Mouse (Mus musculus) lung, postnatal 25 days (tissue): ENCODE results near the gene Nek4.
A peak's percentile ranks its signal among the peaks of the same experiment; 100 is the strongest.

Experiments used
- DNase-seq: peaks from one replicate; pipeline ENCODE4 v3.0.0; 2022; ENCODE audit warnings: low spot score

The Nek4 gene

DNA sequence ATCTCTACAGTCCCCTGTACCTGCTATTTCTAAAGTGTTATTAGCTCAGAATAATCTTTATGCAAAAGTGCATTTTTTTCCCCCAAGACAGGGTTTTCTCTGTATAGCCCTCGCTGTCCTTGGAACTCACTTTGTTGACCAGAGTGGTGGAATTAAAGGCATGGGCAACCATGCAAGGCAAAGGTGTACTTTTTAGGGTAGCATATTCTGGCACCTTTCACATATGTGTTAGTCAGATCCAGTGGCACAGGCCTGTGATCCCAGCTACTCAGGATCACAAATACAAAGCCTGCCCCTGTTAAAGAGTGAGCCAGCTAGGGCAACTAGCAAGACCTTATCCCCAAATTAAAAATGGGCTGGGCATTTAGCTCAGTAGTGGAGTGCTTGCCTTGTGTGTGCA lies 9.2 kb downstream of the Nek4 start:
- no peak for DNase-seq

DNA sequence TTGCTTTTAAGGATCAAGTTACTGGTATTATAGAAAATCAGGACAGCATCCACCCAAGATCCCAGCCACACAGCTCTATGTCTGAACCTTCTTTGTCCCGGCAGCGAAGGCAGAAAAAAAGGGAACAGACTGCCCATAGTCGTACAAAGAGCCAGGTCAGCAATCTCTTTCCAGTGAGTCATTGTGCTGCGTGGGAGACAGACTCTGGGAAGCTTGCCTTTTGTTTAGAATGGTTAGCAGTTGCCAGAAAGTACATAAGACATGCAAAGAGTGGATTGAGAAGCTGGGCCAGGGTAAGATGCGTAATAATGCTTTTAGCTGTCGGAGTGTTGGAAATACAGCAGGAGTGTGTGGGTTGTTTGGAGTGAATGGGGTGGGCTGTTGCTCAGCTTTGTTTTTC lies 23.0 kb downstream of the Nek4 start:
- peak; percentile 15 for DNase-seq

DNA sequence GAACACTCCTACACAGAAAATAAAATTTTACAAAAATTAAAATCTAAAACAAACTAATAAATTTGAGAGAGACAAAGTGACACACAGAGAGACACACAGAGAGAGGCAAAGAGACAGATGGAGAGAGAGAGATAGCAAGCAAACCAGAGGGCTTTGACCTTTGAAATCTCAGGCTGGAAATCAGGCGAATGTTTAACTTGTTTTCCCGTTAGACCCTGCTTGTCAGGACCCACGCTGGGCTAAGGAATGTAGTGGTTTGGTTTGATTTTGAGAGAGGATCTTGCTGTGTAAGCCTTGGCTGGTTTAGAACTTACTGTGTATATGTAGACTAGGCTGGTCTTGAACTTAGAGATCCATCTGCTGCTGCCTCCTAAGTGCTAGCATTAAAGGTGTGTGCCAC lies 25.0 kb downstream of the Nek4 start:
- DNase-seq, result no peak

DNA sequence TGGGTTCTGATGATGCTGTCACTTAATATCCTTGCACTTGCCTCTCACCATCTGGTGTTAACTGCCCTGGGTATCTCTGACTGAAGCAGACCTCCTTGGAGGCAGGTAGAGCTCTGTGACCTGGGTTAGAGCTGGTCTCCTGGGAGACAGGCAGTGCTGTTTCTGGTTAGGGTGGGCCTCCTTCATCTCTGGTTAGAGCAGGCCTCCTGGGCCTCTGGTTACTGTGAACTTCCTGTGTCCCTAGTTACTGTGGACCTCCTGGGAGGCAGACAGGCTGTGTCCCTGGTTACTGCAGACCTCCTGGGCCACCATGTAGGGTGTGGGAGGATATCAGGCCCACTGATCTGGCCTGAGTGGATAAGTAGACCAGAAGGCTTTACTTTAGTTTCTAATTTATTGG lies 45.2 kb downstream of the Nek4 start:
- no peak for DNase-seq

DNA sequence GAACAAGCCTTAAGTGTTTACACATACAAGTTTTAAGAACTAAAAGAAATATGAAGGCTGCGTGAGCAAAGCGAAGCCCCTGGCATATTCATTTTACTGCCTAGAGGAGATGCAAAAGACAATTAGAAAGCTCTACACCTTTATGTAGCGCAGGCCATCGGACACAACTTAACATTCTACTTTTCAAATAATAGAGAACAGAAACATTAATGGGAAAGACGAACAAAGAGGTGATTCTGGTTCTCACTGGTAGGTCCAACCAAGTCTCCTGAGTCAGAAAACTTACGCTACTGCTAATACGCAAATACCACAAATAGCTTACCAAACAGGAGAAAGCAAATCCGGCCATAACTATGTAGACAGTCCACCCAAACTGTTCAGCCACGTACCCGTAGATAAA lies 49.2 kb downstream of the Nek4 start:
- DNase-seq, result no peak

GRCm38 (mm10) chr14:31000816-31001306 lies 49.7 kb downstream of the Nek4 start:
- no peak for DNase-seq

DNA sequence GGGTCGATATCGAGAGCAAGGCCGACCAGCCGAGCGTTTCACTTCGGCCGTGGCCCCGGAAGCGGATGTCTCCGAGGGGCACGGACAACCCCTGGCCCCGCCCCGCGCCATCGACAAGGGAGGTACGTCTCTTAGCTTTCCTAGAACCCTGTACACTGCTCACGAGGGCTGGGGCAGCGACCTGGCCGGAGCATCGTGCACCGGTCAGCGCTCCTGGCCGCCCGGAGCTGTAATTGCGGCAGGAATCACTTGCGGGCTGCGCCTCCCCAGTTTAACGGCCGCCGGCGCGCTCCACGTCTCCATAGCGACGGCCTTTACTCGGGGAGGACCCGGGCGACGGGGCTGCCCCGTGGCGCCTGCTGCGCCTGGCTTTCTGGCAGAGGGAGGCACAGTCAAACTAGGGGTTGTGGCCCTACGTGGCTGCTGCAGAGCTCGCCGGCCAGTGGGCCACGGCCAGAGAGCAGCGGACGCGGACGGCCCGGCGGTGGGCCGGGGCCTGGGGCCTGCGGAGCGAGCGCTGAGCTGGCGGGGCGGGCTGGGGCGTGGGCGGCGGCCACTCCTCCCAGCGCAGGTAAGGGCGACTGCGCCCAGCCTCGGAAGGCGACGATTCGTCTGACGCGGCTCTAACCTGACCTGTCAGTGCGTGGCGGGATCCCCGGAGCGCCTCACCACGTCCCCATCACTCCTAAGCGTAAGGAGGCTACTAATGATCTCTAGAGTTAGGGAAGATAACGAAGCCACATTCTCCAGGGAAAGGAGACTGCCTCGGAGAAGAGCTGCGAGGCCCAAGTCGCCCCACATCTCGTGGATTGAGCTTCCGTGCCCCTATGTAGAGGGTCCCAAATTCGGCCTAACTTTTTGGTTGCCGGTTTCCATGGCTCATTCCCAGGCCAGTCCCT lies 50.4 kb downstream of the Nek4 start, which contains the start of the genes Glt8d1 and Spcs1:
TSS of gene Glt8d1 (plus strand) at position 94 of the 899 bp plus-strand sequence.
TSS of gene Spcs1 (minus strand) at position 366 of the 899 bp plus-strand sequence.
- DNase-seq, result peak; percentile 85

DNA sequence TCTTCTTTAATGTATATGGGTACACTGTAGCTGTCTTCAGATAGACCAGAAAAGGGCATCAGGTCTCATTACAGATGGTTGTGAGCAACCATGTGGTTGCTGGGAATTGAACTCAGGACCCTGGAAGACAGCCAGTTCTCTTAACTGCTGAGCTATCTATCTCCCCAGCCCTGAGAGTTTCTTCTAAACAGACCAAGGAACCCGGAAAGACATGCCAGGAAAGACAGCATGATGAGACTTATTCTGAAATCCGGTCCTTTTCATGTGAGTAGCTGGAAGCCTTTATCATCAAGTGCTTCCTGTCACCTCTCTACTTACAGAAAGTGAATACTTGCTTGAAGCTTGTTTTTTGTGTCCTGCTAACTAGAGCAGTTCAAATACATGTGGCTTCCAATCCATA lies 53.4 kb downstream of the Nek4 start:
- no peak for DNase-seq

DNA sequence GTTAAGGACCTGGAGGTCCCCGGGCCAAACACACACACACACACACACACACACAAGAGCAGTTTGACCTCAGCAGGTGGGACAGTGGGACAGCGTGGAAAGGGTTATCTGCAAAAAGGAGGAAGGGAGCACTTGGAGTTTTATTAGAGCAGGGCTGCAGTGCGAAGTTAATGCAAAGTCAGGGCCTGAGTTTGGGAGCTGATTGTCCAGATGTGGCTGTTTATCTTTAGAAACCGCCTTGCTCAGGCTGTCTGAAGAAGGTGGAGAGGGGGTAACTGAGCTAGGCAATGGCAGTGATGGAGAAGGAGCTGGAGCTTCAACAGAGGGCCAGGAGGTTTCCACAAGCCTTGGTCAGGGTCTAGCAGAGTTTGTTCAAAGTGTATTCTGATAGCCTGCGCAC lies 55.6 kb downstream of the Nek4 start:
- no peak for DNase-seq

DNA sequence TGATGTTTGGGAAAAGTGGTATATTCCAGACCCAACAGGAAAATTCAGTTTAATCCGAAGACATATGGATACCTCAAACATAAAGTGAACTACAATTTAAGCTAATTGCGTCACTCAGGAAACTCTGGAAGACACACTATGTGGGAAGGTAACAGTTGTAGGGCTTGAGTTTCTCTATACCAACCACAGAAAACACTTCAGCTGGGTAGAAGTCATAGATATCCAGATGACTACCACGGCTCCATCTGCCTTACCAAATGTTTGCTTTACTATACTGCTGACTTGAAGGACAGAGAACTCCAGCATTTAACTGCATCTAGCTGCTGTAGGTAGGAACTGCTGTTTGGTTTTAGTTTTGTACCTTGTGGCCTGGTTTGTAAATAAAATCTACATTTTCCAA lies 60.4 kb downstream of the Nek4 start:
- no peak for DNase-seq

GRCm38 (mm10) chr14:31013928-31014327 lies 62.8 kb downstream of the Nek4 start:
- no peak for DNase-seq

- DNase-seq, result no peak
These were observed 64.9 kb downstream of the Nek4 start for GRCm38 (mm10) chr14:31016063-31016462.

- DNase-seq, result no peak
These were observed 66.7 kb downstream of the Nek4 start for GRCm38 (mm10) chr14:31017854-31018253.

- peak; percentile 97 for DNase-seq
These were observed 67.7 kb downstream of the Nek4 start, which contains the start of the genes Pbrm1 and Gnl3 for GRCm38 (mm10) chr14:31018860-31019291. Gene Pbrm1, plus strand, starts transcription at chr14:31019138. Gene Gnl3, minus strand, starts transcription at chr14:31019152.

GRCm38 (mm10) chr14:31019331-31020205 lies 68.4 kb downstream of the Nek4 start:
- peak; percentile 79 for DNase-seq

DNA sequence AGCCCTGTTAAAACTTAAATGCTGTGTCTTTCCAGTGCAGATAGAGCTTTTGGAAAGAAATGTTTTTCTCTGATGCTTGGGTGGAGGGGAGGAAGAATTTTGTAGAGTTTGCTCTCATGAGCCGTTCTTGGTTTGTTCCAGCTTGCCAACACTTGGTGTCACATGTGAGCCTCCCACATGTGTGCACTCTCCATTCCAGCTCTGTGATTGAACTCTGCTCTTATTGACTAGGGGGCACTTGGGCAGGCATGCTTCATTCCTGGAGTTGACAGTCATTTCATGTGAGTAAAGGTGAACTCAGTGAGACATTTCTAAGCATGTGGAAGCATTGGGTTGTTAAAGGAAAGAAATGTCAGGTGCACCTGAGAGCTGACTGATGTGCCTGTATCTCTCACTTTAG lies 71.4 kb downstream of the Nek4 start:
- DNase-seq, result no peak

GRCm38 (mm10) chr14:31025785-31026184 lies 74.6 kb downstream of the Nek4 start:
- DNase-seq, result no peak
